Mouse (Mus musculus) erythroblast, embryonic 14.5 days (primary cell): ENCODE measurements around the gene Syt5. TPM values are rescaled to one million over a fixed set of nuclear protein-coding genes. Genes with fewer than 3 reads are reported as not detected.
"Not testable (repeated sequence)": the region's sequence is repeated elsewhere in the genome, so short reads cannot be mapped to it uniquely, and the experiment has no call there.

ENCODE experiments used
- H3K27me3 ChIP-seq: 2 replicates; pipeline ENCODE4 v1.6.1; 2012; ENCODE audit warnings: inconsistent platforms; ENCODE audit not compliant: control insufficient read depth
- H3K36me3 ChIP-seq: 2 replicates; pipeline ENCODE4 v1.6.1; 2012; ENCODE audit warnings: mild to moderate bottlenecking, inconsistent platforms; ENCODE audit not compliant: control insufficient read depth
- H3K4me1 ChIP-seq: 2 replicates; pipeline ENCODE4 v1.6.1; 2012; ENCODE audit warnings: inconsistent platforms; ENCODE audit not compliant: control insufficient read depth
- H3K4me3 ChIP-seq: replicated peaks from 2 replicates; pipeline ENCODE3; 2012; ENCODE audit warnings: moderate library complexity, mild to moderate bottlenecking, inconsistent platforms
- H3K9me3 ChIP-seq: 2 replicates; pipeline ENCODE4 v1.6.1; 2012; ENCODE audit warnings: low read length, inconsistent platforms, mixed read lengths; ENCODE audit not compliant: control insufficient read depth
- GATA1 ChIP-seq: IDR thresholded peaks from 2 replicates; pipeline ENCODE4 v1.6.1; 2012; ENCODE audit warnings: low read length, inconsistent platforms, mixed read lengths
- TAL1 ChIP-seq: IDR thresholded peaks from 3 replicates; pipeline ENCODE4 v1.6.1; 2012; ENCODE audit warnings: low read length, inconsistent platforms, mixed read lengths
- polyA plus RNA-seq: library from polyadenylated mRNA; stranded (reverse); fragments of >175 nt; gene quantifications from 2 replicates; pipeline ENCODE4 v1.2.3, GENCODE M21; 2012

Syt5 gene
- polyA plus RNA-seq, 1 experiment, result 0.50 TPM

DNA sequence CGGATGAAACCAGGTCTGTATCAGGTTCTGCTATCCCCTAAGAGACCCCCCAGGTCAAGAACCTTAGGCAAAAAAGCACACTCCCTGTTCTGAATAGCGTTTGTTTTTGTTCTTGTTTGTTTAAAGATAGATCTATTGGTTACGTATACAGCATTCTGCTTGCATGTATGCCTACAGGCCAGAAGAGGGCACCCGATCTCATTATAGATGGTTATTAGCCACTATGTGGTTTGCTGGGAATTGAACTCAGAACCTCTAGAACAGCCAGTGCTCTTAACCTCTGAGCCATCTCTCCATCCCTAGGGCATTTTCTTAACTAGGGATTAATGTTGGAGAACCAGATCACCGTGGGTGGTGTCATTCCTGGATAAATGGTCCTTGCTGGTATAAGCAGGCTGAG lies 6.0 kb downstream of the Syt5 start:
- Histone ChIP-seq H3K9me3 (no peaks in the 10 kb centered on the region), H3K4me1 (no peaks in the 10 kb centered on the region; the same call in 1 of the 2 replicates), H3K36me3 (no peaks in the 10 kb centered on the region), H3K4me3 (no peak overlapping the region), H3K27me3 (no peaks in the 10 kb centered on the region; the same call in none of the 2 replicates)
- no peak for TF ChIP-seq GATA1
- TF ChIP-seq TAL1, result no peak

DNA sequence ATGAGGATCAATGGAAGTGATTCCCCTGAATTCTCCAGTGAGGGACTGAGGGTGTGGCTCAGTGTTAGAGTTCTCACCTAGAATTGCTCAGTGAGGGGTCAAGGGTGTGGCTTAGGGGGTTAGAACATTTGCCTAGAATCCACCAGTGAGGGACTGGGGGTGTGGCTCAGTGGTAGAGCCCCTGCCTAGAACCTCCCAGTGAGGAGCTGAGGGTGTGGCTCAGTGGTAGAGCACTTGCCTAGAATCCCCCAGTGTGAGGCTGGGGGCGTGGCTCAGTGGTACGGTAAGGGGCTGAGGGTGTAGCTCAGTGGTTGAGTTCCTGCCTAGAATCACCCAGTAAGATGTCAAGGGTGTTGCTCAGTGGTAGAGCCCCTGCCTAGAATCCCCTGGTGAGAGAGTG lies 8.3 kb downstream of the Syt5 start:
- no peaks in the 10 kb centered on the region for H3K36me3 ChIP-seq
- TF ChIP-seq TAL1 (no peak), GATA1 (no peak)
- no peaks in the 10 kb centered on the region; the same call in 1 of the 2 replicates for H3K4me1 ChIP-seq
- H3K4me3 ChIP-seq, result no peak overlapping the region
- no peaks in the 10 kb centered on the region for H3K9me3 ChIP-seq
- H3K27me3 ChIP-seq, result peaks cover 4% of the 10 kb centered on the region

DNA sequence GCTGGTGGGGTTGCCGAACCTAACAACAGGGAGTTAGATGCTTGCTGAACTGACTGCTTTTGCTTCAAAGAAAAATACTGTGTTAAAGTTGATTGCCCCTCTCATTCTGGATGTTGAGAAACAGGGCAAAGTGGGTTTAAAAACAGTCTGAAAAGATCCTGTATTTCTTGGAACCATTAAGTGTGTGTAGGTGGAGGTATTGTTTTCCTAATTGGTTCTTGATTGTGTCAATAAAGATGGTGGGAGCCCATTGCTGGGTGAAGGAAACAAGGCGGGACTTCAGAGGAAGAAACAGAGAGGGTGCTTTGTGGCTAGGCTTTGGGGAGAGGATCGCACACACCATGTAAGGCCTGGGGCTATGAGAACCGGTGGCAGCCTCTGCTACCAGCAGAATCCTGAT lies 10.2 kb downstream of the Syt5 start:
- H3K36me3 ChIP-seq, result no peaks in the 10 kb centered on the region
- no peak overlapping the region for H3K4me3 ChIP-seq
- H3K27me3 ChIP-seq, result peaks cover 11% of the 10 kb centered on the region
- peaks cover under 1% of the 10 kb centered on the region for H3K4me1 ChIP-seq
- TF ChIP-seq TAL1 (no peak), GATA1 (no peak)
- H3K9me3 ChIP-seq, result no peaks in the 10 kb centered on the region

DNA sequence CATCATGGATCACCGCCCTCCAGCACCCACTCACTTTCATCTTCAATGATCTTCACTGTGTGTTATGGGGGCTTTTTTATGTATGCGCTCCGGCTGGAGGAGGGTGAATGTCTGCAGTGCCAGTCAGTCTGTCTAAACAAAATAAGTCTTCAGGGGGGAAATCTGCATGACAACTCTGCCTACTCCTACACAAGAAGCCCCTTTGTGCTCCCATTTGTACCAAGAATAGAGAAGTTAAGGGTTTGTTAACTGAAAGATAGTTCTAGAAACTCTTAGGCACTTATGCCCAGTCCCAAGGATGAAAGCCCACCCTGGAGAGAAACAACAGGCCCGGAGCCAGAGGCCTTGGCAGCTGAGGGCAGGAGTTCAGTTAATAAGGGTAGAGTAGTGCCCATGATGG lies 11.0 kb downstream of the Syt5 start:
- peaks cover 3% of the 10 kb centered on the region for H3K4me1 ChIP-seq
- H3K27me3 ChIP-seq, result peaks cover 19% of the 10 kb centered on the region
- TF ChIP-seq TAL1 (no peak), GATA1 (no peak)
- no peaks in the 10 kb centered on the region for H3K36me3 ChIP-seq
- no peaks in the 10 kb centered on the region for H3K9me3 ChIP-seq
- no peak overlapping the region for H3K4me3 ChIP-seq

GRCm38 (mm10) chr7:4532005-4532729 lies 15.2 kb downstream of the Syt5 start, which contains the start of gene Dnaaf3:
Dnaaf3 (minus strand) TSS chr7:4532453.
- Histone ChIP-seq H3K9me3 (no peaks in the 10 kb centered on the region), H3K36me3 (no peaks in the 10 kb centered on the region), H3K27me3 (peaks cover 28% of the 10 kb centered on the region), H3K4me1 (peaks cover 5% of the 10 kb centered on the region), H3K4me3 (peak within 1 kb of the TSS; percentile 29)
- TF ChIP-seq GATA1, result no peak
- no peak for TF ChIP-seq TAL1

GRCm38 (mm10) chr7:4530166-4530565 lies 17.2 kb downstream of the Syt5 start:
- not testable (repeated sequence) for H3K36me3 ChIP-seq, H3K9me3 ChIP-seq, H3K4me3 ChIP-seq
- Histone ChIP-seq H3K4me1 (peaks cover 19% of the 10 kb centered on the region), H3K27me3 (peaks cover 33% of the 10 kb centered on the region)

GRCm38 (mm10) chr7:4527302-4527689 lies 20.0 kb downstream of the Syt5 start:
- H3K27me3 ChIP-seq, result peaks cover 23% of the 10 kb centered on the region
- TF ChIP-seq TAL1 (no peak), GATA1 (no peak)
- H3K4me3 ChIP-seq, result no peak overlapping the region
- H3K4me1 ChIP-seq, result peaks cover 23% of the 10 kb centered on the region
- no peaks in the 10 kb centered on the region for H3K36me3 ChIP-seq
- no peaks in the 10 kb centered on the region for H3K9me3 ChIP-seq

DNA sequence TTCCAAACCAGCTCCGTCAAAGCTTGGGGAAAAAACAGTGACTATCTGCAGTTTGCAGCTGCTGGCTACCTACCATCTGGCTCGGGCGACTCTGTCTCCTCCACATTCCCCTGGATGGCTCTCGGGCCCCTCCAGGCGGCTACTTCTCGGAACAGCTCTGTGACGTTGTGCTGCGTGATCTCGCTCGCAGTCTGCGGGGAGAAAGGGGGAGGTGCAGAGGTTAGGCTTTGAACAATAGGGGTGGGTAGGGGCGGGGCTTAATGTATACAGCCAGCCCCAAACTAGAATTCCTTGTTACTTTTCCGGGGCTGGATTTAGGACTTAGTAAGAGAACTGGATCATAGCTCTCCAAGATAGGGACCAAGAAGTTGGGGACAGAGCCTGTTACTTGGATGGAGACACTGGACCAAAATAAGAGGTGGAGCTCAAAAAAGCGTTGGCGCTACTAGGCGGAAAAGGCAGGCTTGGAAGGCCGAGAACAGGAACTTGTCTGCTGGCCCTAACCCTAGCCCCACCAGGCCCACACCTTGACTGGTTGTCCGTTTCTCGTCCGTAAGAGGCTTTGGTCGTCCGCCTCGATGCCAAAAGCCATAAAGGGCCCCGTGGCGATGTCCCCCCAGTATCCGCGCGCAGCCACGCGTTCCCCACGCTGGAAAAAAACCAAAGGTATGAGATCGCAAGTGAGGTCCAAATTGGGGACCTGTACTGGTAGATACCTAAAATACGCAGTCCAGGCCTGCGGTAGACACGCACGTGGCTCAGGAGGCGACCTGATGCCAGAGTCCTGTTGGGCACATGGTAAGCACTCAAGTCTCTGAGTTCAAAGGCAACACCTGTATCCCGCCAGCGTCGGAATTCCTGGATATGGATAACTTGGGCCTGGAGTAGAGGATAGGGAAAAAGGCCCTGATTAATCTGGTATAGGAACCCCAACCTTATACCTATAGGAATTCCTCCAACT lies 20.7 kb downstream of the Syt5 start:
- TF ChIP-seq TAL1 (no peak), GATA1 (no peak)
- Histone ChIP-seq H3K27me3 (peaks cover 17% of the 10 kb centered on the region), H3K4me3 (peak overlapping the region; percentile 44), H3K9me3 (no peaks in the 10 kb centered on the region), H3K36me3 (no peaks in the 10 kb centered on the region), H3K4me1 (peaks cover 23% of the 10 kb centered on the region)

DNA sequence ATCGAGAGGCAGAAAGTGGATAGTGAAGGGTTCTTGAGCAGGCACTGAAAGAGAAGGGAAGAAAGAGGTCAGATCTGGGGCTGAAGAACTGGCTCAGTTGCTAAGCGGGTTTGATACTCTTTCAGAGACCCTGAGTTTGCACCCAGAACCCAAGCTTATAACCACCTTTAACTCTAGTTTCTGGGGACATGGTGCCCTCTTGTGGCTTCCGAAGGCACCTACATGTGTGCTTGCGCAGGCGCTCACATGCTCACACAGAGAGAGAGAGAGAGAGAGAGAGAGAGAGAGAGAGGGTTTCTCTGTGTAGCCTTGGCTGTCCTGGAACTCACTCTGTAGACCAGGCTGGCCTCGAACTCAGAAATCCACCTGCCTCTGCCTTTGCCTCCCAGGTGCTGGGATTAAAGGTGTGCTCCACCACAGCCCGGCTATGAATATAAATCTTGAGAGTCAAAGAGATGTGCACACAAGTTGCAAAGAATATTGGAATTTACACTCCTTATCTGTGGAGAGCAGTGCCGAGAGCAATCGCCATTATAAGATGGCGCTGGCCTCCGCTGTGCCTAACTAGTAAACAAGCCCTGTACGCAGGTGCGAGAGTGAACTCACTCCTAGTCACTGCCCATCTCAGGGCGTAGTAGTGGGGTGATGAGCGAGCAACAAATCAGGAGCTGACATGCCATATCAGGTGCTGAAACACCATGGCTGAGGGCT lies 23.0 kb downstream of the Syt5 start, which contains the start of gene Tnni3:
Gene Tnni3 (minus strand): TSS at position 18 of the 711 bp plus-strand sequence.
- H3K9me3 ChIP-seq, H3K4me3 ChIP-seq, H3K36me3 ChIP-seq: not testable (repeated sequence)
- H3K4me1 ChIP-seq, result peaks cover 26% of the 10 kb centered on the region
- H3K27me3 ChIP-seq, result peaks cover 23% of the 10 kb centered on the region
